Mouse (Mus musculus): ENCODE measurements around the gene Dmxl2.

The Dmxl2 gene

GRCm38 (mm10) chr9:54499291-54499690 is 2.1 kb downstream of the Dmxl2 start:
- DNase-seq (ENCODE audit: low read depth), result no peak

- no peak for DNase-seq (ENCODE audit: low read depth)
Measured at GRCm38 (mm10) chr9:54490431-54490830, 11.0 kb downstream of the Dmxl2 start.

GRCm38 (mm10) chr9:54489599-54489998 is 11.8 kb downstream of the Dmxl2 start:
- no peak for DNase-seq (ENCODE audit: low read depth)

GRCm38 (mm10) chr9:54484927-54485326 is 16.5 kb downstream of the Dmxl2 start:
- no peak for DNase-seq (ENCODE audit: low read depth)

DNA sequence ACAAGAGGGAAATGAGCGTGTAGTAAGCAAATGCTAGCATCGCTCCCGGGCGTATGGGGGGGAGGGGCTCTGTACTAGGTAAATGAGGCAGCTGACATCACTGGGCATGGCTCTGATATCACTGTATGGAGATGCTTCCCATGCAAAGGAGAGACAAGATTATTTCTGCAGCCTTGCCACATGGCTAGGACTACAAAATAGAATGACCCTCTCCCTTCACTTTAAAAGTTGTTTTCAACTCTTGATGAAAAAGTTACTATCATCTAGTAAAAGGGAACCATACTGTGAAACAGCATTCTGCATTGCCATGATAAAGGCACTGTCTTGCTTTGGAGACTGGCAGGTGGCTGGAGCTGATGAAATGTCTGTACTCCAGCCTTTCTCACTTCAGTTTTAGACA is 18.2 kb downstream of the Dmxl2 start:
- DNase-seq (ENCODE audit: low read depth), result no peak

- DNase-seq (ENCODE audit: low read depth), result no peak
Measured at GRCm38 (mm10) chr9:54482763-54483162, 18.7 kb downstream of the Dmxl2 start.

GRCm38 (mm10) chr9:54479054-54479453 is 22.4 kb downstream of the Dmxl2 start:
- no peak for DNase-seq (ENCODE audit: low read depth)

DNA sequence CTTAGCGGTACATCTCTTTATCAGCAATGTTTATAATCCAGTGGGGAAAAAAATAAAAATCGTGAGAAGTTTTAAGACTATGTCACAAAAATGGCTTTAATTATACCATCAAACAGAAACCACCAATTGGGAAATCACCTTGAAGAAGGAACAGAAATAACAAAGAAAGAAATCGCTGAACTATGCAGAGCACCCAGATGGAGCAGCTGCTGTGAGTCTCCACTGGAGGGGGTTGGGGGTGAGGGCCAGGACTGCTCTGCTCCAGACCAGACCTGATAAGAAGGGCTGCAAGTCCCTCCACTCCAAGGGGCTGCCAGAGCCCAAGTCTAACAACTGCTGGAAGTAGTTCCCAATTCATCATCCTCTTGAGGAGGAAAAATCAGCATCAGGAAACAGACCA is 23.3 kb downstream of the Dmxl2 start:
- no peak for DNase-seq (ENCODE audit: low read depth)

DNA sequence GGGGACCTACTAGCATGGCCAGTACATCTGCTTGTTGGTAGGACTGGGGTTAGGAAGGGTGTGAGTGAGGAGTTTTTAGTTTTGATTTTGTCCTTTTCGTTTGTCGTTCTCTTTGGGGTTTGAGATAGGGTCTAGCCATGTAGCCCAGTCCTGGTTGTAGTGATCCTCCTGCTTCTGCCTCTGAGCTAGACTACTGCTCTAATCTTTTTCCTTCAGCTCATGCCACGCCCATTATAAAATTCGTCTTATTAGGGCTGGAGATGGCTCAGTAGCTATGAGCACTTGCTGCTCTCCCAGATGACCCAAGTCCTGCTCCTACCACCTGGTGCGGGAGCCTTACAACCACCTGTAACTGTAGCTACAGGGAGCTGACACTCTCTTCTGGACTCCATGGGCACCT is 26.9 kb downstream of the Dmxl2 start:
- DNase-seq (ENCODE audit: low read depth), result no peak

DNA sequence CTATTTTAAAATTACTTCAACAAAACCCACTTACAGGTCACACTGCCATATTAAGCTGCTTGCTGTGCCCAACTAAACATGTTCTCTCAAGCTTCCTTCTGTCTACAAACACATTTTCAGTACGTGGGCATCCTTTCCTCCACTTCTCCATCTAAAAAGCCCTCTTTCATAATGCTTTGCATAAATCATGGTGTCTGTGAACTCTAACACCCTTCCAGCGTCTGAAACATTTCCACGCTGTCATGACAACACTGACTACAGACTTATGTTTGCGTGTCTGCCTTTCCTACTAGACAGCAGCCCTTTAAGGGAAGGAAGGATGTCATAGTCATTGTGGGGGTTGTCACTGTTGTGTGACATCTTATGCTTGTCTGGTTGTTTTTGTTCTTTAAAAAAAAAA is 27.4 kb downstream of the Dmxl2 start:
- DNase-seq (ENCODE audit: low read depth), result no peak

DNA sequence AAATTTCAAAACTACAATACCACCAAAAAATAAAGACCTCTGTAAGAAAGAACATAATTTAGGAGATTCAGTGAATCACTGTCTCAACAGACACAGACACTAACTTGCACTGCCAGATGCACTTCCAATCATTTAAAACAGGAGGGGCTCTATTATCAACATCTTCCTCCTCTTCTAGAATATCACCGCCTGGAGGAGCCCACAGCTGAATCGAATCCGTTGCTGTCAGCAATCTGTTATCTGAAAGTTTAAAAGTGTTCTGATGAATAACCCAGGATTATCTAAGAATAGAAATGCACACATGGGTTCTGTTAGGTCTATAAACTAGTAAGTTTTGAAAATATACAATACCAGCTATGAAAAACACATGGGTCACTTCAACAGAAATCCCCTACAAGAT is 28.6 kb downstream of the Dmxl2 start:
- no peak for DNase-seq (ENCODE audit: low read depth)

DNA sequence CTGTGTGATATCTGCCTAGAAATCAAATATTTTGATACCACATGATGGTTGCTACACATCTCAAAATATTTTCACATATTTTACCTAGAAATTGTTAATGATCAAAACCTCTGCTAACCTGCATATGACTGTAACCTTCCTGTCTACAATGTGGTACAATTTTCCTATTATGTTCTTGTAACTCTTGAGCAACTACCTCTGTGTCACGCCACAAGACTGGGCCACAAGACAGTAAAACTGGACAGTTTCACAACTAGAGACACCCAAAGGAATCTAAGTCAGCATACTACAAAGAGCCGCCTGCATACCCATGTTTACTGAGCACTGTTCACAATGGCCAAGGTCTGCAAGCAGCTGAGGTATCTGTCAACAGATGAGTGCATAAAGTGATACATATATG is 32.1 kb downstream of the Dmxl2 start:
- no peak for DNase-seq (ENCODE audit: low read depth)

GRCm38 (mm10) chr9:54467433-54467933 is 33.9 kb downstream of the Dmxl2 start:
- DNase-seq (ENCODE audit: low read depth), result no peak

- DNase-seq (ENCODE audit: low read depth), result no peak
Measured at GRCm38 (mm10) chr9:54463483-54464054, 37.9 kb downstream of the Dmxl2 start.

DNA sequence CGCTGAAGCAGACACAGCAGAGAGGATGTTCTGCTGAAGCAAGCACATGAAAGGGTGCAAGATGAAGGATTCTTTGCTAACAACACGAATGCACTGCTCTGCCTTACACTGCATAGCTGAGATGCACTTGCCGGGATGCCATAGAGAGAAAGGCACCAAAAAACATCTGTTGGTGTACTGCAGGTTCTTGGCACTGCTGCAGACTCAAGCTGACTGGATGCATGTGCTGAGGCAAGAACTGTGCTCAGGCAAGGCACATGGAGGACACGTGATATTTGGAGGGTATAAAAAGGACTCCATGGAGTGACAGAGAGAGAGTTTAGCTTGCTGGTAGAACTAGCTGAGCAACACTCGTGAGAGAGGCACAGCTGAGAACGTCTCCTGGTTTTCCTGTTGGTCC is 62.4 kb downstream of the Dmxl2 start:
- DNase-seq (ENCODE audit: low read depth), result no peak

DNA sequence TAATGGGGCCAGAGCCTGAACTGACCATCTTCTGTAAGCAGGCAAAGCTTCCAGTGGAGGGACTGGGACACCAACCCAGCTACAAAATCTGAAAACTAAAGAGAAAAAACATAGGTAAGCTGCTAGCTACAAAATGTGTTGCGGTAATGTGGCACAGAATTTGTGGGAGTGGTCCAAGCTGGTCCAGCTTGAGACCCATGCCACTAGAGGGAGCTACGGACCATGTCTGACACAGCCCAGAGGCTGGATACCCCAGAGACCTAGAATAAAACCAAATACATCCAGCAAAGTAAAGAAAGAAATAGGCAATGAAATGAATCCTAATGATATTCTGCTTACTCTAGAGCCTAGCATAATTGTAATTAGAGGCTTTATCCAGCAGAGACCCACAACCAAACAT is 63.2 kb downstream of the Dmxl2 start:
- no peak for DNase-seq (ENCODE audit: low read depth)

GRCm38 (mm10) chr9:54416238-54416637 is 85.2 kb downstream of the Dmxl2 start:
- DNase-seq (ENCODE audit: low read depth), result no peak

DNA sequence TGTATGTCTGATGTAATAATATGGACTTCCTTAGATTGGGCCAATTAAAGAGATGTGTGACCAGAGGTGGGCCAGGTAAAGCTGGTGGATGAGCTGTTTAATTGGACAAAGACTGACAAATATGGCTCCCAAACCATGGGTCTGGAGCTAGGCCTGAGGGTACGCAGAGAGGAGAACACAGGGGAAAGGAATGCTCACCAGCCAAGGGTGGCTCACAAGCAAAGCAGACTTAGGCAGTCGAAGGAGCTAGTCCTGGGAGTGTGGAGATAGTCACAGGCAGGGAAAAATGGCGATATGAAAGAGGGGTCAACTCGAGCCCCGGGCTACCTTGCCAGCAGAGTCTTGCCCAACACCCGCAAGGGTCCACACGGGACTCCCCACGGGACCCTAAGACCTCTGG is 144.7 kb downstream of the Dmxl2 start:
- DNase-seq (ENCODE audit: low read depth), result no peak

- DNase-seq (ENCODE audit: low read depth), result no peak
Measured at GRCm38 (mm10) chr9:54342026-54342425, 159.4 kb downstream of the Dmxl2 start.

GRCm38 (mm10) chr9:54336532-54337144 is 164.8 kb downstream of the Dmxl2 start:
- peak; percentile 1 for DNase-seq (ENCODE audit: low read depth)

DNA sequence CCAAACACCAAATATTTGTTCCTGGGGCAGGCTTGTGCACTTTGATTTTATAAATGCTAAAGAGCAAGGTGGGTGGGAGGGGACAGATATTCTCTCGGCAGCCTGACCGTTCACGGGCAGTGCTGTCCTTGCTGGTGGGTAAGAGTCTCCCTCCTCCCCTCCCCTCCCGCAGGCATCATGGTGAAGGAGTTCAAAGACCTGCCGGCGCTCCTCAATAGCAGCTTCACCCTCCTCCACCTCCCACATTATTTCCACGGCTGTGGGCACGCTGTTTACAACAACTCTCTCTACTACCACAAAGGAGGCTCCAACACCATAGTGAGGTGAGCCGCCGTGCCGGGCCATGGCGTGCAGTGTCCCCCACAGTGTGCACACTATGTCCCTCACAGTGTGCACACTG is 165.8 kb downstream of the Dmxl2 start:
- no peak for DNase-seq (ENCODE audit: low read depth)

DNA sequence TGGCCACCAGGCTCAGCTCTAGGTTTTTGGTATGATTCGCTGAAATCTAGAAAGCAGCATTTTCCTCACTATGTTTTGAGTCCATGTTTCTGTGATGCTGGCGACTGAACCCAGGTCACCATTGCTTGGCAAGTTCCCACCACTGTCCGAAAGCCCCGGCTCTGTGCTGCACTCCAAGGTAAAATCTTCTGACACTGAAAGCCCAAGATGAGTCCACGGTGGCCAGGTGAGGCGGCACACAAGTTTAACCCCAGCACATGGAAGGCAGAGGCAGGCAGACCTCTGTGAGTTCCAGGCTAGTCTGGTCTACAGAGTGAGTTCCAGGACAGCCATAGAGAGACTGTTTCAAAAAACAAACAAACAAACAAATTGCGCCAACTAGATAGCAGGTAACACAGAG is 172.2 kb downstream of the Dmxl2 start:
- DNase-seq (ENCODE audit: low read depth), result no peak

DNA sequence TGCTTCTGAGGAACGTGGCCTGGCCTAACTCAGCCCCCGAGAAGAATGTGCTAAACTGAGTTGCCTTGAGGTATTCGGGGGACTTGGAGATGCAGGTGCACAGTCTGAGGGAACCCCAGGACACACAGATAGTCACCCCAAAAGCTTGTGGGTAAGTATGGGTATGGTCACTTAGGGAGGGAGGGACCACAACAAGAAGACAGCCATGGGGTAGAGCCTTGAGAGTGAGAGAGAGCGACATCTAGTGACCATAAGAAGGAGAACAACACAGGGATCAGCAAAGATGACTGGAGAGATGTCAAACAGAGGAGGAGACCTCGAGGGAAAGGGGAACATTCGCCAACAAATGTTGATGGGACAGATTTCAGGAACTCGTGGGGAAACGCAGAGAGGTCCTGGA is 178.0 kb downstream of the Dmxl2 start:
- no peak for DNase-seq (ENCODE audit: low read depth)

GRCm38 (mm10) chr9:54316363-54316762 is 185.1 kb downstream of the Dmxl2 start:
- DNase-seq (ENCODE audit: low read depth), result no peak

Data from naive thymus-derived CD4-positive, alpha-beta T cell, adult 2 months (primary cell).